Mouse (Mus musculus): Measurements from ENCODE around the gene Intu. TPM values are rescaled to one million over a fixed set of nuclear protein-coding genes. Genes with fewer than 3 reads are reported as not detected.

Intu gene
- polyA plus RNA-seq, 1 experiment from 2014 or later = 3.4 TPM

DNA sequence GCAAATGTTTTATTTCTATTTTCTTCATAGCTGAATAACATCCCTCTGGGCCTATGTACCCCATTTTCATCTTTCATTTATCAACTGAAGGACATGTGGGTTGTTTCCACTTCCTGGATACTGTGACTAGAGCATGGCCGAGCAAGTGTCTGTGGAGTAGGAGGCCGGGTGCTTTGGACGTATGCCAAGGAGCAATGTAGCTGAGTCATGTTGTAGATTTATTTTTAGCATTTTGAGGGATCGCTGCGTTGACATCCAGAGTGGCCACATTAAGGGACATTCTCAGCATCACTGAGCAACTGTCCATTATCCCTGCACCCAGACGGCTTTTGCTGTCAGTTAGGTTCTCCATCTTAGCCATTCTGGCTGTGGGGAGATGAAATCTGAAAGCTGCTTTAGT lies 20.5 kb upstream of the Intu start:
- Histone ChIP-seq H3K27ac (ENCODE audit: low read length) (no peak overlapping the region), H3K4me2 (ENCODE audit: low read depth, low read length) (no peak overlapping the region), H3K4me1 (replicated peaks; ENCODE audit: control insufficient read depth, insufficient read depth, low read length) (no peaks in the 10 kb centered on the region), H3K4me3 (ENCODE audit: low read length) (no peak overlapping the region), H3K36me3 (ENCODE audit: control insufficient read depth, insufficient read depth, low read length) (no peaks in the 10 kb centered on the region), H3K9ac (ENCODE audit: low read length) (no peak overlapping the region), H3K27me3 (ENCODE audit: control insufficient read depth, insufficient read depth, low read depth, low read length) (no peaks in the 10 kb centered on the region), H3K9me3 (ENCODE audit: control insufficient read depth, low read length) (no peaks in the 10 kb centered on the region)
- ATAC-seq (ENCODE audit: low read depth) = no peak
- WGBS = 21% methylated on average over 6 of the region's 6 CpGs

GRCm38 (mm10) chr3:40512936-40513829 lies 17.9 kb upstream of the Intu start:
- no peaks in the 10 kb centered on the region for H3K36me3 ChIP-seq (ENCODE audit: control insufficient read depth, insufficient read depth, low read length)
- no peak overlapping the region for H3K4me2 ChIP-seq (ENCODE audit: low read depth, low read length)
- H3K27me3 ChIP-seq (ENCODE audit: control insufficient read depth, insufficient read depth, low read depth, low read length) = no peaks in the 10 kb centered on the region
- H3K4me1 ChIP-seq (replicated peaks; ENCODE audit: control insufficient read depth, insufficient read depth, low read length) = no peaks in the 10 kb centered on the region
- no peak overlapping the region for H3K4me3 ChIP-seq (ENCODE audit: low read length)
- no peak overlapping the region for H3K9ac ChIP-seq (ENCODE audit: low read length)
- no peak overlapping the region for H3K27ac ChIP-seq (ENCODE audit: low read length)
- ATAC-seq (ENCODE audit: low read depth) = peak; percentile 72
- WGBS = 53% methylated on average over 12 of the region's 13 CpGs
- no peaks in the 10 kb centered on the region for H3K9me3 ChIP-seq (ENCODE audit: control insufficient read depth, low read length)

DNA sequence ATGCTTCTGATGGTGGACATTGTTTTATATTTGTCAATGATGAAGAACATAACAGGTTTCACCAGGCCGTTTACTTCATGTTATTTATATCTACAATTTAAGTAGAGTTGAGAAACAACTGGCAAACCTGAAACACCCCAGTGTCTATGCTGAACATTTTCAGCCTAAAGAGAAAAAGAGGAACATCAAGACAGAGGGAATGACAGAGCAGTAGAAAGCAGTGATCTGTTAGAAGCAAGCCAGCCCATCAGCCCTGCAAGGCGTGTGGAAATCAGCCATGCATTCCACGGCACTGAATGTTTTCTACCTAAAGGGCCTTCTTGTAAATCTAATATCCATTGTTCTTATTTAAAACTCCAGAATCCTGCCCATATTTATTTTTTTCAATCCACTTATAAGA lies 12.8 kb upstream of the Intu start:
- Histone ChIP-seq H3K36me3 (ENCODE audit: control insufficient read depth, insufficient read depth, low read length) (no peaks in the 10 kb centered on the region), H3K4me3 (ENCODE audit: low read length) (no peak overlapping the region), H3K9ac (ENCODE audit: low read length) (no peak overlapping the region), H3K4me2 (ENCODE audit: low read depth, low read length) (no peak overlapping the region), H3K27ac (ENCODE audit: low read length) (no peak overlapping the region), H3K4me1 (replicated peaks; ENCODE audit: control insufficient read depth, insufficient read depth, low read length) (no peaks in the 10 kb centered on the region), H3K9me3 (ENCODE audit: control insufficient read depth, low read length) (no peaks in the 10 kb centered on the region), H3K27me3 (ENCODE audit: control insufficient read depth, insufficient read depth, low read depth, low read length) (no peaks in the 10 kb centered on the region; the same call in 1 of the 2 replicates)
- WGBS = 83% methylated on average over 3 of the region's 3 CpGs
- ATAC-seq (ENCODE audit: low read depth) = no peak

DNA sequence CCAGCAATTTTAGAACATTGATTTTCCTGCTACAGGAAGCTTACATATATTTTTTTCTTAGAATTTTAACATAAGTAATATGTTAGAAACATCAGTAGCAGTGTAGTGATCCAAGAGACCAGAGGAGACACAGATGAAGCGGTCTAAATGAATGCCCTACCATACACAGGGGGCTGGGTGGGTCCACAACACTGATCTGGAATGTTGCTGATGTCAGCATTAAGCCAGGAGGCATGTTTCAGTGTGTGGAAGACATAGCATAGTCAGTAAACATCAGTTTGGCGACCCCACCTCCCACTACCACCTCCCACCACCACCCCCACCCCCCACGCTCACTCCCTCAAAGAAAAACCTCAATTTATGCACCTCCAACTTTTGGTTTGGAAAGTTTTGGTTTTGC lies 11.5 kb upstream of the Intu start:
- no peak overlapping the region for H3K4me2 ChIP-seq (ENCODE audit: low read depth, low read length)
- no peak overlapping the region for H3K27ac ChIP-seq (ENCODE audit: low read length)
- H3K4me3 ChIP-seq (ENCODE audit: low read length) = no peak overlapping the region
- H3K27me3 ChIP-seq (ENCODE audit: control insufficient read depth, insufficient read depth, low read depth, low read length) = no peaks in the 10 kb centered on the region; the same call in 1 of the 2 replicates
- H3K4me1 ChIP-seq (replicated peaks; ENCODE audit: control insufficient read depth, insufficient read depth, low read length) = no peaks in the 10 kb centered on the region
- H3K9ac ChIP-seq (ENCODE audit: low read length) = no peak overlapping the region
- no peaks in the 10 kb centered on the region for H3K9me3 ChIP-seq (ENCODE audit: control insufficient read depth, low read length)
- no peak for ATAC-seq (ENCODE audit: low read depth)
- 60% methylated on average over 3 of the region's 3 CpGs for WGBS
- no peaks in the 10 kb centered on the region for H3K36me3 ChIP-seq (ENCODE audit: control insufficient read depth, insufficient read depth, low read length)

DNA sequence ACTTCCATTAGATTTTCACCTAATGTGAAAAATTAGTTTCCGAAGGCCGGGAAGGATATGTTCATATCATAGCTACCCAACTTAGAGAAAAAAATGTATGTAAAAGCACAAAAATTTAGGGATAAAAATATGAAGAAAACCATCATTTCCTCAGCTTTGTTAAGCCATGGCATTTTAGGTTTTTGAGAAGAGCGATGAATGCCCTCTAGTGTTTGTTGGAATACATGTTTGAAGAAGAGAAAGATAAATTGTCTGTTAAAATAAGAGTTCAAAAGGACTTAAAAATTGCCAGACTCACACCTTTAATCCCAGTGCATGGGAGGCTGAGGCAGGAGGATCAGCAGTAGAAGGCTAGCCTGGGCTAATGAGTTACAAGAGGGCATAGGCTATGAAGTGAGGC lies 10.5 kb upstream of the Intu start:
- WGBS = 91% methylated on average over 3 of the region's 3 CpGs
- ATAC-seq (ENCODE audit: low read depth) = no peak
- Histone ChIP-seq H3K4me3 (ENCODE audit: low read length) (no peak overlapping the region), H3K9me3 (ENCODE audit: control insufficient read depth, low read length) (no peaks in the 10 kb centered on the region), H3K27ac (ENCODE audit: low read length) (no peak overlapping the region), H3K9ac (ENCODE audit: low read length) (no peak overlapping the region), H3K36me3 (ENCODE audit: control insufficient read depth, insufficient read depth, low read length) (no peaks in the 10 kb centered on the region), H3K4me2 (ENCODE audit: low read depth, low read length) (no peak overlapping the region), H3K4me1 (replicated peaks; ENCODE audit: control insufficient read depth, insufficient read depth, low read length) (no peaks in the 10 kb centered on the region), H3K27me3 (ENCODE audit: control insufficient read depth, insufficient read depth, low read depth, low read length) (no peaks in the 10 kb centered on the region; the same call in 1 of the 2 replicates)

GRCm38 (mm10) chr3:40522446-40522845 lies 8.6 kb upstream of the Intu start:
- no peaks in the 10 kb centered on the region; the same call in 1 of the 2 replicates for H3K27me3 ChIP-seq (ENCODE audit: control insufficient read depth, insufficient read depth, low read depth, low read length)
- no peak for ATAC-seq (ENCODE audit: low read depth)
- 17% methylated on average over 6 of the region's 6 CpGs for WGBS
- H3K4me1 ChIP-seq (replicated peaks; ENCODE audit: control insufficient read depth, insufficient read depth, low read length) = no peaks in the 10 kb centered on the region
- no peaks in the 10 kb centered on the region for H3K9me3 ChIP-seq (ENCODE audit: control insufficient read depth, low read length)
- H3K27ac ChIP-seq (ENCODE audit: low read length) = no peak overlapping the region
- no peaks in the 10 kb centered on the region for H3K36me3 ChIP-seq (ENCODE audit: control insufficient read depth, insufficient read depth, low read length)
- peak overlapping the region; percentile 18; the same call in 1 of the 2 replicates for H3K4me2 ChIP-seq (ENCODE audit: low read depth, low read length)
- H3K4me3 ChIP-seq (ENCODE audit: low read length) = no peak overlapping the region
- H3K9ac ChIP-seq (ENCODE audit: low read length) = no peak overlapping the region

- no peaks in the 10 kb centered on the region for H3K4me1 ChIP-seq (replicated peaks; ENCODE audit: control insufficient read depth, insufficient read depth, low read length)
Observed at GRCm38 (mm10) chr3:40522846-40523245, 8.2 kb upstream of the Intu start.

DNA sequence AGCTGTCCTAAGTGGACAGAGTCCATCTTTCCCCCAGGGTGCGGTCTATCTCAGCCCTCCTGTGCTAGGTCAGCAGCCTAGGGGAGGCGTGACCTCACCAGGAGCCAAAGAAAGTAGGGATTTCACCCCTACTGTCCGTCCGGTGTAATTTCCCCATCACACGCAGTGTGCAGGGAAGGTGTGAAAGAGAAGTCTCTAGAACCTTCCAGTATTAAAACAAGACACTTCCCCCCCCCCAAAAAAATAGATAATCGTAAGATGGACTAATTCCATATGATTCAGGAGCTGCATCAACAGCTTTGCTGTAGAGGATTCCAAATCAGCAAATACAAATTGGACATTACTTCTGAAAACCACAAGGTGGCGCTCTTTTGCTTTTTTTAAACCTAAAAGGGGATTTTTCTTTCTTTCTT lies 7.7 kb upstream of the Intu start:
- no peak overlapping the region for H3K9ac ChIP-seq (ENCODE audit: low read length)
- H3K36me3 ChIP-seq (ENCODE audit: control insufficient read depth, insufficient read depth, low read length) = no peaks in the 10 kb centered on the region
- ATAC-seq (ENCODE audit: low read depth) = no peak
- no peak overlapping the region for H3K27ac ChIP-seq (ENCODE audit: low read length)
- H3K9me3 ChIP-seq (ENCODE audit: control insufficient read depth, low read length) = no peaks in the 10 kb centered on the region
- H3K4me1 ChIP-seq (replicated peaks; ENCODE audit: control insufficient read depth, insufficient read depth, low read length) = peaks cover 5% of the 10 kb centered on the region
- no peak overlapping the region for H3K4me3 ChIP-seq (ENCODE audit: low read length)
- H3K4me2 ChIP-seq (ENCODE audit: low read depth, low read length) = peak overlapping the region; percentile 29; the same call in 1 of the 2 replicates
- H3K27me3 ChIP-seq (ENCODE audit: control insufficient read depth, insufficient read depth, low read depth, low read length) = no peaks in the 10 kb centered on the region; the same call in 1 of the 2 replicates
- 14% methylated on average over 7 of the region's 7 CpGs for WGBS

More at GRCm38 (mm10) chr3:40522846-40523245, 8.2 kb upstream of the Intu start:
- H3K4me2 ChIP-seq (ENCODE audit: low read depth, low read length) = peak overlapping the region; percentile 18; the same call in 1 of the 2 replicates
- no peak overlapping the region for H3K9ac ChIP-seq (ENCODE audit: low read length)
- H3K27ac ChIP-seq (ENCODE audit: low read length) = no peak overlapping the region
- no peaks in the 10 kb centered on the region; the same call in 1 of the 2 replicates for H3K27me3 ChIP-seq (ENCODE audit: control insufficient read depth, insufficient read depth, low read depth, low read length)
- H3K9me3 ChIP-seq (ENCODE audit: control insufficient read depth, low read length) = no peaks in the 10 kb centered on the region
- H3K36me3 ChIP-seq (ENCODE audit: control insufficient read depth, insufficient read depth, low read length) = no peaks in the 10 kb centered on the region
- 0 out of 2 replicates have a peak, but pooled peaks have one; percentile 23 for ATAC-seq (ENCODE audit: low read depth)
- H3K4me3 ChIP-seq (ENCODE audit: low read length) = no peak overlapping the region
- 50% methylated on average over 14 of the region's 14 CpGs for WGBS

DNA sequence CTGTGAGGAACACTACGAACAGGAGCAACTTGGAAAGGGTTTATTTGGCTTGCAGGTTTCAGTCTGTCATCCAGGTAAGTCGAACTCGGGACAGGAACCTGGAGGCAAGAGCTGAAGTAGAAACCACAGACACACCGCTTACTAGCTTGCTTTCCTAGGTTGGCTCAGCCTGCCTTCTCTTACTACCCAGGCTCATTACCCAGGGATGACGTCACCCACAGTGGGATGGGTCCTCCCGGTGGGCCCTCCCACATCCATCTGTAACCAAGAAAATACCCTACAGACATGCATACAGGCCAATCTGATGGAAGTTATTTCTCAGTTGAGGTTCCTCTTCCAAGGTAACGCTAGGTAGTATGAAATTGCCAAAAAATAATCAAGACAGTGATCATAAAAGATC lies 6.2 kb upstream of the Intu start:
- H3K27ac ChIP-seq (ENCODE audit: low read length) = no peak overlapping the region
- H3K9me3 ChIP-seq (ENCODE audit: control insufficient read depth, low read length) = no peaks in the 10 kb centered on the region
- H3K9ac ChIP-seq (ENCODE audit: low read length) = no peak overlapping the region
- peaks cover 6% of the 10 kb centered on the region for H3K4me1 ChIP-seq (replicated peaks; ENCODE audit: control insufficient read depth, insufficient read depth, low read length)
- H3K4me2 ChIP-seq (ENCODE audit: low read depth, low read length) = no peak overlapping the region
- no peaks in the 10 kb centered on the region; the same call in 1 of the 2 replicates for H3K27me3 ChIP-seq (ENCODE audit: control insufficient read depth, insufficient read depth, low read depth, low read length)
- 82% methylated on average over 7 of the region's 7 CpGs for WGBS
- H3K36me3 ChIP-seq (ENCODE audit: control insufficient read depth, insufficient read depth, low read length) = no peaks in the 10 kb centered on the region
- H3K4me3 ChIP-seq (ENCODE audit: low read length) = no peak overlapping the region
- no peak for ATAC-seq (ENCODE audit: low read depth)
